Mouse (Mus musculus) frontal cortex, postnatal 14 days (tissue): ENCODE results near the gene Lmod1.
A peak's percentile ranks its signal among the peaks of the same experiment; 100 is the strongest.

Experiments
- DNase-seq, 2 experiments: peaks; one replicate each; pipeline ENCODE4 v3.0.0; 2022; ENCODE audit warnings: low spot score in 2 of 2

The Lmod1 gene

DNA sequence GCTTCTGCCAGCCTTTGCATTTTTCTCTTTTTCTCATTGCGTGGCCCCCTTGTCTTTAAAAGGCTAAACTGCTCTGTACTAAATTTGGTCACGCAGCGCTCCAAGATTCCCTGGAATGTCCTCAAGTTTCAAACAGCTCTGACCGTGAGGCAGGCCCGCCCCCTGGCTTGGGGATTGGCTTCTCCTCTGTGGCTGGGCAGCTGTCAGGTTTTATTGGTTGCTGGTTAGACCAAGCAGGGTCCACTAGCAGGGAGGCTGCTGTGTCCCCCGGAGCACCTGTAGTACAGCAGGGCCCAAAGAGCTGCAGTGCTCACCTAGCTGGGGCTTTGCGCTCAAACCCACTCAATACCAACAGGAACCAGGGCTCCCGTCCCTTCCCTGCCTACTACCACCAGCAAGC, at the start of gene Lmod1:
Lmod1 (plus strand) TSS at position 237 of the 400 bp plus-strand sequence.
- peak in 1 of 2 experiments; percentile 8 for DNase-seq

- peak; percentile 30 to 44 for DNase-seq
These were observed 44.0 kb upstream of the Lmod1 start for GRCm38 (mm10) chr1:135280646-135281045.

GRCm38 (mm10) chr1:135281841-135282240, 42.8 kb upstream of the Lmod1 start:
- DNase-seq = no peak

DNA sequence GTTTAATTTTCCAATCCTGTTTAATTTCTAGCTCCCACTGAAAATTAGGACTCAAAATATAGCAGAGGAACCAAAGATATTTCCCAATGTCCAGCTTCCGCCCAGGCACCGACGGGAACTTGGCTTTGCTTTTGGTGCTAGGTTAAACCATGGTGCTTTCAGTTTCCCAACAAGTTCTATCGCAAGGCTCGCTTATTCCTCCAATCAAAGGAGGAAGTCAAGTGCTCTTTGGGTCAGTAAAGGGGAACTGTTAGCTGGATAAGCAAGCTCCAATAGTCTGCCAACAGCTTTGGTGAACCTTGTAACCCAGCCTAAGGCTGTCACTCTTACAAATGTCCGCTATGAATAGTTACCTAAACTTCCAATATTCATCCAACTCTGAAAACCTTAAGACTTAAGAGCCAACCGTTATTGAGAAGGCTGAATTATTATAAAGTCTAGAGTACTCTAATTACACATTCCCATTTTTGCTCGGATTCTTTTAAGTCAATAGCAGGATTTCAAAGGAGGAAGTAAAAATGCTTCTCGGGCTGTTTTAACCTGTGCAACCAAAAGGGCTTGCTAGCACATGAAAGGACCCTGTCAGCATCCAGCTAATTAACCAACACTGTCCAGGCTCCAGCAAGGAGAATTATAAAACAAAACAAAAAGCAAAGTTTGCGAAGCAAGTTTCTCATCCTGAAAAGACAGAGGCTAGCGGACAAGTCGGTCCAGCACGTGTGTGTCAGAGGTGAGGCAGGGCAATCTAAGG, 41.9 kb upstream of the Lmod1 start:
- no peak for DNase-seq

- DNase-seq = peak in 1 of 2 experiments; percentile 52
These were observed 41.3 kb upstream of the Lmod1 start for GRCm38 (mm10) chr1:135283287-135283825.

DNA sequence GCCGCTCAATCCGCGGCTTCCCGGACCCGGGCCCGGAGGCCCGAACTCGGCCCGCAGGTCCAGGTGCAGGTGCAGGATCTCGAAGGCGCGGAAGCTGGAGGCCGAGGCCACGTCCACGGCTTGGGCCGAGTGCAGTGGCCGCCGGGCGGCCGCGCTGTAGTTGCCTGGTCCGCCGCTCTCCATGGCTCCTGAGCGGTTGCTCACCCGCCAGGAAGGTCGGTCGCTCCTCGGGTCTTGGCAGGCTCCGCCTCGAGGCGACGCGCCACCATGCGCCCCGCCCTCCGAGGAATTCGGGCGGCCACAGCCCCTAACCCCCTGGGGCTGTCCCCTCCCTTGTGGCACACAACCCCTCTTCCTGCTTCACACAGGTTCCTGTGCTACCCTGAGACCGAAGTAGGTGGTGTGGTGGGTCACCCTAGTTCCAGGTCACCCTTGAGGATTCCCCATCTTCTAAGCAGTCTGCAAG, 40.7 kb upstream of the Lmod1 start, which contains the start of gene Rnpep:
Rnpep (minus strand) TSS at position 259 of the 466 bp plus-strand sequence.
- peak; percentile 58 to 66 for DNase-seq

GRCm38 (mm10) chr1:135286311-135286710, 38.3 kb upstream of the Lmod1 start:
- DNase-seq = no peak

DNA sequence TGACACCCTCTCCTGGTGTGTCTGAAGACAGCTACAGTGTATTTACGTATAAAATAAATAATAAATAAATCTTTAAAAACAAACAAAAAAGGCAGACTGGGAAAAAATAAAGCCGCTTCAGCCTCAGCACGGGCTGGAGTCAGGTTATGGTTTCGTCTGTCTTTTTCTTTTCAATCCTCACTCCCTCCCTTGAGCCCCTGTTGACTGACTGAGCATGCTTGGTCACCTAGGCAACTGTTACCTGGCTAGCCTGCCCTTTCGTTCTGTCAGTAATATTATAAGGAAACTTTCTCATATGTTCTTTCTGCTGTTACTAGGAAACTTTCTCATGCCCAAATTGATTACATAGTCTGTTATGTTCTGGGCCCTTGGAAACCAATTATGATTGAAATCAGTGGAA, 33.7 kb upstream of the Lmod1 start:
- DNase-seq = no peak

GRCm38 (mm10) chr1:135311356-135311755, 13.3 kb upstream of the Lmod1 start:
- DNase-seq = no peak

GRCm38 (mm10) chr1:135312201-135312600, 12.4 kb upstream of the Lmod1 start:
- no peak for DNase-seq

DNA sequence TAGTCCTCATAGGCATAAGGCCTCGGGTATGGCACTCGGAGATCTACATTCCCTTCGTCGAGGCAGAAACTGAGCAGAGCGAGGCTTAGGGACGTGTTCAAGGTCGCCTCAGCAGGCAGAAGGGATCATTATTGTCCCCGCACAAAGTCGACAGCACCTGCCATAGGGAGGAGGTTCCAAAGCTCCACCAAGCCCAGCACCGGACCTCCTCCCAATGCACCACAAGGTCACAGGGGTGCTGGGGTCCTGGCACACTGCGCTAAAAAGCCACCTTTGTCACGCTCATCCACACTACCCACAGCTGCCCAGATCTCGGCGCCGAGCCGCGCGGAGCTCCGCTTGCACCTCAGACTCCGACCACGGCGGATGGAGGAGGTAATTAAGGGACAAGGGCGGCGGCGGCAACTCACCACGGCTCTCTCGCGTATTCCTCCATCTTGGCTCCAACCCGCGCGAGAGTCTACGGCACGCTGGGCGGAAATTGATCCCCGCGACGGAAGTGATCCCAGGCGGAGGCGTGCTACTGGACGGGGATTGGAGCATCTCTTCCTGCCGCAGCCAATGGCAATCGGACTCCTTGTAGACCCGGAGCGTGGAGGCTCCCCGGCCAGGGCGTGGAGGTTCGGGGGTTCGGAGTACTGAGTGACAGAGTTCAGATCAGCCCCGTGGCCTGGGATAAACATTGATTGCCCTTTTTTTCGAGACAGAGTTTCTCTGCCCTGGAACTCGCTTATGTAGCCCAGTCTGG, 11.1 kb upstream of the Lmod1 start, which contains the start of gene Timm17a:
Timm17a (minus strand) TSS at position 495 of the 748 bp plus-strand sequence.
- peak; percentile 91 to 94 for DNase-seq

- DNase-seq = no peak
These were observed 1.2 kb upstream of the Lmod1 start for GRCm38 (mm10) chr1:135323367-135323901.

DNA sequence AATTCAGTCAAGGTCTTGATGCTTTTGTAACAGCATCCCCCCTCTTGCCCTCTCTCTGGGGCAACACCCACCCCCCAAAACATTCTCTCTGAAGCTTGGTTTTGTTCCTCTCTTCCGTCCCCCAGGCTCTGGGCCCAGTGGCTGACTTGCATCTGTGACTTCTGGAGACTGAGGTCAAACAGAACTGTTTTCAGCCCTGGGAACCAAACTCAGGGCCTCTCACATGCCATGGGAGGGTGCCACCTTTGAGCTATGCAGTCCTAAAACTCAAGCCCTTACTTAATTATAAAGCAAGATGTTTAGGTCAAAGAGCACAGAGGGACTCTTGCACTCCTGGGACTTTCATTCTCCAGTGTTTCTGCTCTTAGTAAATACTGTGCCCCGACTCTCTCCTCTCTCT, 1.3 kb downstream of the Lmod1 start:
- DNase-seq = no peak

GRCm38 (mm10) chr1:135328368-135328767, 3.8 kb downstream of the Lmod1 start:
- no peak for DNase-seq

- no peak for DNase-seq
These were observed 6.0 kb downstream of the Lmod1 start for GRCm38 (mm10) chr1:135330578-135330977.

GRCm38 (mm10) chr1:135341947-135342346, 17.3 kb downstream of the Lmod1 start:
- DNase-seq = no peak

DNA sequence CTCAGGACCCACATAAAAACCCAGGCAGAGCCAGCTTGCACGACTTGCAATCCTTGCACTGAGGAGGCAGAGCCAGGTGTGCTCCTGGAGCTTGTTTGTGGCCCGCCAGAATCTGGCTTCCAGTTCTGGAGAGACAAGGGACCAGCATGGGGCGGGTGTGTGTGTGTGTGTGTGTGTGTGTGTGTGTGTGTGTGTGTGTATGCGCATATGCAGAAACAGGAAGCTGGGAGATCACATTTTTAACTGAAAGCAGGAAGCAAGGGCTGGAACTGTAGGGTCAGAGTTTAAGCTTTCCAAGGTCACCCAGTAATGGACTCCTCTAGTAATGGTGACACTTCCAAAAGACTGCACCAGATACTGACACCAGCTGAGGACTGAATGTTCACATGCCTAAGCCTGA, 19.4 kb downstream of the Lmod1 start:
- no peak for DNase-seq

DNA sequence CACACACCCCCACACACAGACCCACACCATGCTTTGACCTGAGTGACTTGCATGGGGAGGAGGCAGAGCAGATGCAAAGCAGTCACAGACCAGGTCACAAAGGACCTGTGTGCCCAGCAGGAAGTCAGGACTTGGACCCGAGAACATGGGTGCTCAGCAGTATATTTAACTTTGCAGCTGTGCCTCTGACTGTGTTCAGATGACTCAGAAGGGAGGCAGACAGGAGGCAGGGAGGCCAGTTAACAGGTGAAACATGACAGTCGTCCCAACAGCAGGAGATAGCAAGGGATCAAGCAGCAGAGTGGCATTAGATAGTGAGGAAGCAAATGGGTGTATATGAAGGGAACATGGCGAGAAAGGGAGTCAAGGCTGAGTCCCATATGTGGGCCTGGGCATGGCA, 22.3 kb downstream of the Lmod1 start:
- no peak for DNase-seq

DNA sequence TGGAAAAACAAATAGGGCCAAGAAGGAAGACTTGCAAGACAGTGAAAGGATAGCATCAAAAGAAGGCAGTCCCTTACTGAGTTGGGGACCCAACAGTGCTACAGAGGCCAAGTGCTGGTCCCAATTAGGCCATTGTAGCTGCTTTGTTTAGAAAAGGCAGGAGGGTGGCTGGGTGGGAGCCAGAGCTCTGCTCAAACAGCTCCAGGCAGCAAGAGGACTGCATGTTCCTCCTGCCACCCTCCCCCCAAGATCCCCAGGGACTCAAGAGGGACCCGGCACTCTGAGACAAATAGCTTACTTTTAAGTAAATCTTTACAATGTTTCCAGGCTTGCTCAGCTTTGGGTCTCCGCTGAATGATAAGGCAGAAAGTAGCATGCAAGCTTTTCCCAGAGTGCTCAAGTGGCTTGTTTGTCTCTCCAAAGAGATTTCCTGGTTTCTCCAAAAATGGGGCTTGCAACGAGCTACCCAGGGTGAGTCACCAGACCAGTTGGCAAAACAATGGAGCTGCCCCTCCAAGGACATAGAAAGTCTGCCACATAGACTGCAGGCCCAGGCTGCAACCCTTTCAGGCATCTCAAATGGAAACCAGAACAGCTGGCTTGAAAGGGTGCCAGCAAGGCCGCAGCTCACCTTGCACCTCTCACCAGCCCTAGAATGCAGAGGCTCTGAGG, 23.0 kb downstream of the Lmod1 start:
- peak in 1 of 2 experiments; percentile 44 for DNase-seq

- DNase-seq = no peak
These were observed 27.3 kb downstream of the Lmod1 start for GRCm38 (mm10) chr1:135351953-135352352.

DNA sequence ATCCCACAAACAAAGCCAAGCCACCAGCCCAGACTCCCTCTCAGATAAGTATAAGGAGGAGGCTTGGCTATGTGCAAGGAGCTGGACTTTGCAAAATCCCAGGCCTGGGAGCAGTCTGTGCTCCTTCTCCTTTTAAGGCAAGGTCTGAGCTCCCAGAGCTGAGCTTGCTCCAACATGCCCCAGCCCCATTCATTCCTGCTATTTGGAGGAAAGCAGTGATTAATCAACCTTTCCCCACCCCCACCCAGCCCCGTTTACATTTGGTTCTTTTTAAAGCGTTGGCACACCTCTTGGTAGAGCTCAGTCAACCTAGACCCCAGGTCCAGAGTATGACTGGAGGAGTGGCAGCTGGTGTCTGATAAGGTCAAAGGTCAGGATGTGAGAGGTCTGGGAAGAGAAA, 34.5 kb downstream of the Lmod1 start:
- no peak for DNase-seq

GRCm38 (mm10) chr1:135361491-135361890, 36.9 kb downstream of the Lmod1 start:
- DNase-seq = no peak
